Mouse (Mus musculus) liver, embryonic 15.5 days (tissue): ENCODE measurements around the gene Polr2a. TPM values are rescaled to one million over a fixed set of nuclear protein-coding genes. Genes with fewer than 3 reads are reported as not detected.

Experiments used
- ATAC-seq: fragments of 200-750 bp; cut with Nextera tagmentation; 2 replicates; pipeline ENCODE4 v1.8.0; 2017; ENCODE audit warnings: moderate number of reproducible peaks, mild to moderate bottlenecking, moderate library complexity; ENCODE audit not compliant: insufficient read depth
- H3K27ac ChIP-seq: fragments of 300-500 bp; sonication (generic); replicated peaks from 2 replicates; pipeline ENCODE4 v1.5.1; 2015; ENCODE audit warnings: mild to moderate bottlenecking, inconsistent platforms
- H3K27me3 ChIP-seq: fragments of 300-500 bp; sonication (generic); 2 replicates; pipeline ENCODE4 v1.6.1; 2015; ENCODE audit warnings: mild to moderate bottlenecking, inconsistent platforms
- H3K36me3 ChIP-seq: fragments of 300-500 bp; sonication (generic); replicated peaks from 2 replicates; pipeline ENCODE4 v1.6.1; 2015; ENCODE audit warnings: moderate library complexity, mild to moderate bottlenecking, inconsistent platforms
- H3K4me1 ChIP-seq: fragments of 300-500 bp; sonication (generic); replicated peaks from 2 replicates; pipeline ENCODE4 v1.6.1; 2015; ENCODE audit warnings: inconsistent platforms
- H3K4me2 ChIP-seq: fragments of 300-500 bp; sonication (generic); 2 replicates; pipeline ENCODE4 v1.6.1; 2015; ENCODE audit warnings: moderate library complexity, mild to moderate bottlenecking, inconsistent platforms
- H3K4me3 ChIP-seq: fragments of 300-500 bp; sonication (generic); replicated peaks from 2 replicates; pipeline ENCODE4 v1.5.1; 2015; ENCODE audit warnings: mild to moderate bottlenecking, inconsistent platforms
- H3K9ac ChIP-seq: fragments of 300-500 bp; sonication (generic); 2 replicates; pipeline ENCODE4 v1.6.1; 2015; ENCODE audit warnings: moderate library complexity, mild to moderate bottlenecking, inconsistent platforms
- H3K9me3 ChIP-seq: fragments of 300-500 bp; sonication (generic); replicated peaks from 2 replicates; pipeline ENCODE4 v1.6.1; 2016; ENCODE audit warnings: inconsistent platforms
- WGBS: fragments of 180-500 bp; shearing (Covaris S2); methylation state at CpG from one replicate; pipeline ENCODE4 v1.1.7; 2015; ENCODE audit warnings: mixed read lengths; ENCODE audit not compliant: insufficient replicate concordance; 5-methylcytosine and 5-hydroxymethylcytosine counted together
- polyA plus RNA-seq: library from polyadenylated mRNA; unstranded; fragments of >200 nt; fragmentation: Nextera tagmentation; extraction: Ambion mirVana; gene quantifications from 2 replicates; pipeline ENCODE4 v1.2.1, GENCODE M21; 2015

The Polr2a gene
- polyA plus RNA-seq, 1 experiment from 2014 or later = 10.2 TPM

- Histone ChIP-seq H3K4me1 (peaks cover 54% of the 10 kb centered on the region), H3K36me3 (no peaks in the 10 kb centered on the region), H3K27ac (no peak overlapping the region), H3K4me3 (peak overlapping the region; percentile 27), H3K9me3 (no peaks in the 10 kb centered on the region), H3K27me3 (peaks cover 100% of the 10 kb centered on the region), H3K4me2 (peak overlapping the region; percentile 51), H3K9ac (no peak overlapping the region)
- WGBS = under 1% methylated on average over 36 of the region's 36 CpGs
- no peak for ATAC-seq
Measured at GRCm38 (mm10) chr11:69800392-69801197, 42.2 kb upstream of the Polr2a start.

GRCm38 (mm10) chr11:69800138-69800391 is 41.6 kb upstream of the Polr2a start:
- WGBS = under 1% methylated on average over 11 of the region's 11 CpGs
- peak overlapping the region; percentile 27; the same call in 1 of the 2 replicates for H3K4me3 ChIP-seq

GRCm38 (mm10) chr11:69799394-69800137 is 41.1 kb upstream of the Polr2a start:
- no peak overlapping the region for H3K4me3 ChIP-seq
- H3K27me3 ChIP-seq = peaks cover 92% of the 10 kb centered on the region
- H3K4me2 ChIP-seq = peak overlapping the region; percentile 51; the same call in 1 of the 2 replicates
- no peak for ATAC-seq
- H3K36me3 ChIP-seq = no peaks in the 10 kb centered on the region
- no peak overlapping the region for H3K9ac ChIP-seq
- peaks cover 59% of the 10 kb centered on the region for H3K4me1 ChIP-seq
- H3K27ac ChIP-seq = no peak overlapping the region
- 34% methylated on average over 12 of the region's 12 CpGs for WGBS
- no peaks in the 10 kb centered on the region for H3K9me3 ChIP-seq

More at GRCm38 (mm10) chr11:69800138-69800391, 41.6 kb upstream of the Polr2a start:
- Histone ChIP-seq H3K27ac (no peak overlapping the region), H3K9me3 (no peaks in the 10 kb centered on the region), H3K9ac (no peak overlapping the region), H3K4me1 (peaks cover 60% of the 10 kb centered on the region), H3K36me3 (no peaks in the 10 kb centered on the region), H3K4me2 (peak overlapping the region; percentile 51), H3K27me3 (peaks cover 97% of the 10 kb centered on the region)
- ATAC-seq = no peak

DNA sequence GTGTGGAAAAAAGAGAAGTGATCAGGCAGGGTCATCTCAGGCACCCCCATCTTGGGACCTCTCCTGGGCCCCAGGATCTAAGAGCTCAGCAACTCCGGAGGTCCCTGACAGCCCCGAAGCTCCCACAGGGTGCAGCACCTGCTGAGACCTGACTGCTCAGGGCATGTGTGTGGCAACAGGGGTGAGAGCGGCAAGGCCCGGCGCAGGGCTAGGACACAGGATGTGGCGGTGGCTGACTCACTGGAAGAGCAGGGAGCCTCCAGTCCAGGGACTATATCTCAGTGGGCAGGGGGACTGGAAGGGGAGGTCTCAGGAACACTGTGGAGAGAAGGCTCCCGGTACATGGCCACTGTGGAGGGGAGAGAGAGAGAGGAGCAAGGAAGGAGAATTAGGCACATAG is 39.5 kb upstream of the Polr2a start:
- ATAC-seq = no peak
- Histone ChIP-seq H3K4me2 (no peak overlapping the region), H3K9ac (no peak overlapping the region), H3K4me3 (no peak overlapping the region), H3K36me3 (no peaks in the 10 kb centered on the region), H3K4me1 (peaks cover 42% of the 10 kb centered on the region), H3K27me3 (peaks cover 90% of the 10 kb centered on the region), H3K9me3 (no peaks in the 10 kb centered on the region), H3K27ac (no peak overlapping the region)
- 72% methylated on average over 7 of the region's 7 CpGs for WGBS

- ATAC-seq = no peak
- H3K9me3 ChIP-seq = no peaks in the 10 kb centered on the region
- peaks cover 25% of the 10 kb centered on the region for H3K4me1 ChIP-seq
- H3K4me2 ChIP-seq = peak overlapping the region; percentile 94
- H3K36me3 ChIP-seq = no peaks in the 10 kb centered on the region
- H3K27ac ChIP-seq = no peak overlapping the region; the same call in 1 of the 2 replicates
- H3K4me3 ChIP-seq = peak overlapping the region; percentile 58
- H3K9ac ChIP-seq = peak overlapping the region; percentile 54
- peaks cover 85% of the 10 kb centered on the region for H3K27me3 ChIP-seq
- WGBS = 4% methylated on average over 13 of the region's 13 CpGs
Measured at GRCm38 (mm10) chr11:69795983-69796435, 37.6 kb upstream of the Polr2a start.

DNA sequence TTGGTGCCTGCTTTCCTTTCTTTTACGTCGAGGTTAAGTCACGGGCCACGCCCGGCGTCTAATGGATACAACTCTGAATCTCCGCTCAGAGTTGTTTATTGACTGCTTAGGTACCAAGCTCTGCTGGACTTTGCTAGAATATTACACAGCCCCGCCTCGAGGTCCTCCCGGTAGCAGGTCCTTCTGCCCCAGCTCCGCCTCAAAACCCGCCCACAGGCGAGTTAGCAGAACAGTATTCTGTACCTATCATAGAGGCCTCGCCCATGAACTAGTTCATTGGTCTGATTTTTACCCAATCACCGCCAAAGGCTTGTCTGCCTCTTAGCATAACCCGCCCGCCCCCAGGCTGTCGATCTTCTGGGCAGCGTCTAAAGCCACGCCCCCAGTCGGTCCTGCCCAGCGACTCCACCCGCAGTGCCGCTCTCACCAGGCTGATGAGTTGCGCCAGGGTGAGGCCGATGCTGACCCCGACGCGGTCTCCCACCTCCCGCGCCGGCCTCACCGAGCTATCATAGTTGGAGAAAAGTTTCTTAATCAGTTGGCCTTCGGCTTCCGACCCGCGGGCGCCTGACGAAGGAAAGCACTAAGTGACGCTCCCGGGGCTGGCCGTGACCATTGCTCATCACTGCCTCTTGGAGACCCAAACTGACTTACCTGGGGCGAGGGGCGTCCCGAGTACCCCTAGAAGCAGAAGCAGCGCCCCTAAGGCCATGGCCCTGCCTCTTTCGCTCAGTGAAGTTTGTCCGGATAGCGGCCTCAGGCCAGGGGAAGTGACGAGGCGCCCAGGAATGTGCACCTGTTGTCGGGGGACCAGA is 36.9 kb upstream of the Polr2a start, which contains the start of gene Chrnb1:
Gene Chrnb1, minus strand, starts transcription at position 776 of the 815 bp plus-strand sequence.
- Histone ChIP-seq H3K27ac (peak within 1 kb of the TSS; percentile 35), H3K9me3 (no peaks in the 10 kb centered on the region), H3K9ac (peak within 1 kb of the TSS; percentile 54), H3K36me3 (no peaks in the 10 kb centered on the region), H3K27me3 (peaks cover 79% of the 10 kb centered on the region), H3K4me3 (peak within 1 kb of the TSS; percentile 58), H3K4me2 (peak within 1 kb of the TSS; percentile 94), H3K4me1 (peaks cover 19% of the 10 kb centered on the region)
- WGBS = under 1% methylated on average over 52 of the region's 52 CpGs
- ATAC-seq = peak; percentile 99

- Histone ChIP-seq H3K27ac (no peak overlapping the region), H3K4me1 (peaks cover 14% of the 10 kb centered on the region), H3K4me3 (no peak overlapping the region), H3K9ac (no peak overlapping the region), H3K36me3 (no peaks in the 10 kb centered on the region), H3K9me3 (no peaks in the 10 kb centered on the region), H3K27me3 (peaks cover 70% of the 10 kb centered on the region), H3K4me2 (no peak overlapping the region)
- WGBS = 36% methylated on average over 5 of the region's 5 CpGs
- no peak for ATAC-seq
Measured at GRCm38 (mm10) chr11:69793429-69793828, 35.0 kb upstream of the Polr2a start.

DNA sequence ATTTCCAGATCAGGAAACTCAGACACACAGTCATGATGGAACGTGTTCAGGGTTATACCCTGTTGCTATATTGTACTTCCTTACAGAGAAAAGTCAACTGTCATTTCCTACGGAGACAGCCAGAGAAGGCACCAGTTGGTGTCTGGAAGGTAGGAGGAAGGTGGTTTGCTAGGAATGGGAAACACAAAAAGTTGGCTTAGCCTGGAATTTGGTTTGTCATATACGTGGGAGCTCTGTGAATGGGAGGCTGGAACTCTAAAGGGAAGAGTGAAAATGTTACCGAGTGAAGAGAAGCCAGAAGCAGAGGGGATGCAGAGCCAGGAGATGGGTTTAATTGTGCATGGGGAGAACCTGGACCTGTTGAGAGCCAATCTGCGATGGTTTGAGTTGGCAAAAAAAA is 33.0 kb upstream of the Polr2a start:
- WGBS = 52% methylated on average over 5 of the region's 5 CpGs
- Histone ChIP-seq H3K9ac (no peak overlapping the region), H3K9me3 (no peaks in the 10 kb centered on the region), H3K27me3 (peaks cover 54% of the 10 kb centered on the region), H3K27ac (no peak overlapping the region), H3K4me1 (peaks cover 17% of the 10 kb centered on the region), H3K36me3 (no peaks in the 10 kb centered on the region), H3K4me2 (no peak overlapping the region), H3K4me3 (no peak overlapping the region)
- ATAC-seq = no peak

DNA sequence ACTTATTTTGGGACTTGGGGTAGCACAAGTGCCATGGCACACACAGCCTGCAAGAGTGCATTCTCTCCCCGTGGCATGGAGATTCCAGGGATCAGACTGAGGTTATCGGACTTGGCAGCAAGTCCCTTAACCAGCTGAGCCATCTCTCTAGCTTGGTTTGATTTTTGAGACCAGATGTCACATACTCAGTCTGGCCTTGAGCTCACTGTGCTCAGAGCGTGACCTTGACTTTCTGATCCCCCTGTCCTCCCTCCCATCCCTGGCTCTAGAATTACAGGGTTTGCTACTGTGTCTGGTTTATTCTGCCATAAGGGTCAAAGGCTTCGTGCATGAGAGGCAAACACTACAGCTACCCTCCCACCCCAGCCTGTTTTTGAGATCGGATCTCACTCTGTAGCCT is 31.0 kb upstream of the Polr2a start:
- Histone ChIP-seq H3K9ac (no peak overlapping the region), H3K4me3 (no peak overlapping the region), H3K27me3 (peaks cover 43% of the 10 kb centered on the region), H3K27ac (no peak overlapping the region), H3K4me2 (no peak overlapping the region), H3K4me1 (peaks cover 12% of the 10 kb centered on the region), H3K9me3 (no peaks in the 10 kb centered on the region), H3K36me3 (no peaks in the 10 kb centered on the region)
- WGBS = 51% methylated on average over 5 of the region's 5 CpGs
- 0 out of 2 replicates have a peak, but pooled peaks have one; percentile 10 for ATAC-seq

- no peak overlapping the region for H3K27ac ChIP-seq
- H3K4me3 ChIP-seq = no peak overlapping the region
- no peaks in the 10 kb centered on the region for H3K9me3 ChIP-seq
- no peak overlapping the region for H3K4me2 ChIP-seq
- peaks cover 28% of the 10 kb centered on the region for H3K27me3 ChIP-seq
- H3K4me1 ChIP-seq = peaks cover 15% of the 10 kb centered on the region
- ATAC-seq = no peak
- H3K36me3 ChIP-seq = no peaks in the 10 kb centered on the region
- no peak overlapping the region for H3K9ac ChIP-seq
- 56% methylated on average over 5 of the region's 5 CpGs for WGBS
Measured at GRCm38 (mm10) chr11:69787306-69787705, 28.9 kb upstream of the Polr2a start.
